Mouse (Mus musculus): Measurements from ENCODE around the gene Snx30.

The Snx30 gene

GRCm38 (mm10) chr4:59823470-59823869 lies 17.8 kb downstream of the Snx30 start:
- DNase-seq (ENCODE audit: low spot score), result no peak

DNA sequence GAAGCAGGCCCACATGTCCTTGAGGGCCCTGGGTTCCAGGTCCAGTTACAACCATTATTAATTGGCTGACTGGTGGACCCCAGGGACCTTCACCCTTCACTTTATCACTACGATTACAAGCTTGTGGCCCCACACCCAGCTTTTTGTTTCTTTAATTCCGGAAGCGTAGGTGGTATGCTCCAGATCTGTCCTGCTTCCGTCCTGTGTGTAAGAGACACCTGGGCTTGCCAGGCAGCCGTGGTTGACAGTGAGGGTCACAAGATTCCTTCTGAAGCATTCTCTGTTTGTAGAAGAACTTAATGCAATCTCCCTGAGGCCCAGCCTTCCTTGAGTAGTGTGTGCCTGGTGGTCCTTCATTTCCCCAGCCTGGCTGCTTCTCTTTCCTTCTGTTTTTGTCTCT lies 19.2 kb downstream of the Snx30 start:
- no peak for DNase-seq (ENCODE audit: low spot score)

DNA sequence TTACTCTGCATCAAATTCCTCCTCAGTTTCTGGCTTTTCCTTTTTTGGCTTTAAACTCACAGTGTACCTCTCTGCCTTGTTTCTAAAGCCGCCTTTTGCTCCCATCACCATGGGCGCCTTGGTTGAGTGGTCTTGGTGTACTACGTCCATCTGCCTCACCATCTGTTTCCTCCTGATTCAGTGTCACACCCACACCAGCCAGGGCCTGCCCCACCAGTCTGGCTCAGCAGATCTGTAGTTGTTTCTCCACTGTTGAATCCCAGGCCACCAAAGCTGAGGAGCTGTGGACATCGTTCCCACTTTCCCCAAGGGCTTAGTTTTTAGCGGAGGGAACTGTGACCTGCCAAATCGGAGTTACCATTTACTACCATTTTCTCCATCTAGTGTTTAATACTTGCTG lies 20.0 kb downstream of the Snx30 start:
- no peak for DNase-seq (ENCODE audit: low spot score)

GRCm38 (mm10) chr4:59826381-59826780 lies 20.7 kb downstream of the Snx30 start:
- no peak for DNase-seq (ENCODE audit: low spot score)

- no peak for DNase-seq (ENCODE audit: low spot score)
These were observed 23.4 kb downstream of the Snx30 start for GRCm38 (mm10) chr4:59829072-59829471.

DNA sequence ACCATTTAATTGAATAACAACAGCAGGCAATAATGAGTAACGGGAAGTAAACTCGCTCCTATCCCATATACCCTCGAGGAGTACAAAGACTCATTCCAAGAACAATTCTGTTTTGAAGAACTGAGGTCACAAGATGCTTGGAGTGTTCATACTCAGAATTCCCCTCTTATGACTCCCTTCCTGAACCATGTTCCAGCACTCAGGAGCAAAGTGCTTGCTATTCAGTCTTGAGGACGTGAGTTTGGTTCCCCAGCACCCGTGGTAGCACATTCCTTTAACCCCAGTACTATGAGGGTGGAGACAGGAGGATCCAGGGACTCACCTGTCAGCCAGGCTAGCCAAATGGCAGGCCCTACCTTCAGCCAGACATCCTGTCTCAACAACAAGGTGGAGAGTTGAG lies 25.4 kb downstream of the Snx30 start:
- DNase-seq (ENCODE audit: low spot score), result no peak

GRCm38 (mm10) chr4:59832810-59833209 lies 27.2 kb downstream of the Snx30 start:
- no peak for DNase-seq (ENCODE audit: low spot score)

GRCm38 (mm10) chr4:59837659-59838058 lies 32.0 kb downstream of the Snx30 start:
- no peak for DNase-seq (ENCODE audit: low spot score)

DNA sequence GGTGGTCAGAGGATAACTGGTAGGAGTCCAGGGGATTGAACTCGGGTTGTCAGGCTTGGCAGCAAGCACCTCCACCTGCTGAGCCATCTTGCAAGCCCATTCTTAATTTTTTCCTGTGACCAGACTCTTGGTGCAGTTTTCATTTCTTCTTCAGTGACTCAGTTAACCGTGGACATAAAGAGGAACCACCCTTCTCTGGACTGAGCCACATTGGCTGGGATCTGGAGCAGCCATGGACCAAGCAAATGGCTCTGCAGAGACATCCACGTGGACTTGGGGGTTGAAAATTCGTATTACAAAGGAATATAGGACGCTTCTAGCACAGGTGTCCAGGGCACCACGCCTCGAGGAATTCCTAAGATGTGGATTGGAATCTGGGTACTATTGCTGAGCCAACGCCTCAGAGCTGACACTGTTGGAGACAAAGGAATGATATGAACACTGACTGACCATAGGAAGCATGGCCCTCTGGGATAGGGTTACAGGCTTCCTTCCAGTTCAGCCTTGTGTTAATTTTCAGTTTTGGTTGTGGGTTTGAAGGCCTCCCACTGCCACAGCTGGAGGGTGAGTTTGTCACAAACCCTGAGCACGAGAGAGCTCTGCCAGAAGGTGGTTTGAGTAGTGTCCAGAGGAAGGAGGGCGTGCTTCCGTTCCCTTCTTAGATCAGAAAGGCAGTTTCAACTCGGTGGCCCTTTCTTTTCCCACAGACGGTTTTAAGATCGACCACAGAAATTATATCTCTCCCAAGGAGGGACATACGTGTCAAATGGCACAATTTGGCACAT lies 39.0 kb downstream of the Snx30 start:
- no peak for DNase-seq (ENCODE audit: low spot score)

DNA sequence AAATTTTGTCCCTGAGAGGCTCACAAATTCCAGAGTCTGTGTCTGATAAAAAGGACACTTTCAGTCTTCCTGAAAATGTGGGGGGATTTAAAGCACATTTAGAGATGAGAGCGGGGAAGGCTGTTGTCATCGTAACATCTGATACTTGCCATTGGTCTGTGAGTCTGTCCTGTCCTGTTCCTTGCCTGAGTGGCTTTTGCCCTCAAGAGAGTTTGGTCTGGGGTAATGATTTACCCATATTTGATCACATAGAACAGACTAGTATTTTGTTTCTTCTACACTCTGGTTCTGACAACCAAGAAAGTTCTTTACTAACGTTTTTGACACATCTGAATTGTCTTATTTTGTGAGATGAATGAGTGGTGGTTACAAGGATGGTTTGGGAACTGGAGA lies 39.6 kb downstream of the Snx30 start:
- no peak for DNase-seq (ENCODE audit: low spot score)

- peak; percentile 65 for DNase-seq (ENCODE audit: low spot score)
These were observed 41.8 kb downstream of the Snx30 start for GRCm38 (mm10) chr4:59847447-59847846.

- DNase-seq (ENCODE audit: low spot score), result peak; percentile 77
These were observed 44.5 kb downstream of the Snx30 start for GRCm38 (mm10) chr4:59850181-59850580.

- no peak for DNase-seq (ENCODE audit: low spot score)
These were observed 45.4 kb downstream of the Snx30 start for GRCm38 (mm10) chr4:59850886-59851623.

DNA sequence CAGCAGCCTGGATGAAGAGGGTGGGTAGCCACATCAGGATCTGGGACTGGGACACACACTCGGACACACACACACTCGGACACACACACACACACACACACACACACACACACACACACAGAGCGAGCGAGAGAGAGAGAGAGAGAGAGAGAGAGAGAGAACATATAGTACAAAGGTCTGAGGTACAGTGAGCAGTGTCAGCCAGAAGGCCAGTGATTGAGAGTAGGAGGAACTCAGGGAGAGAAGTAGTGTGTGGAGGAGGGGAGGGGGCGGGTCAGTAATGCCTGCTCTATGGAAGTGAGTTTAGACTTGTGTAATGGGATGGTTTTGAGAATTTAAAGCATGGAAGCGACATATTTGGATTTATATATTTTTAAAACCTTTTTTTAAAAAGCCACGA lies 47.5 kb downstream of the Snx30 start:
- DNase-seq (ENCODE audit: low spot score), result no peak

DNA sequence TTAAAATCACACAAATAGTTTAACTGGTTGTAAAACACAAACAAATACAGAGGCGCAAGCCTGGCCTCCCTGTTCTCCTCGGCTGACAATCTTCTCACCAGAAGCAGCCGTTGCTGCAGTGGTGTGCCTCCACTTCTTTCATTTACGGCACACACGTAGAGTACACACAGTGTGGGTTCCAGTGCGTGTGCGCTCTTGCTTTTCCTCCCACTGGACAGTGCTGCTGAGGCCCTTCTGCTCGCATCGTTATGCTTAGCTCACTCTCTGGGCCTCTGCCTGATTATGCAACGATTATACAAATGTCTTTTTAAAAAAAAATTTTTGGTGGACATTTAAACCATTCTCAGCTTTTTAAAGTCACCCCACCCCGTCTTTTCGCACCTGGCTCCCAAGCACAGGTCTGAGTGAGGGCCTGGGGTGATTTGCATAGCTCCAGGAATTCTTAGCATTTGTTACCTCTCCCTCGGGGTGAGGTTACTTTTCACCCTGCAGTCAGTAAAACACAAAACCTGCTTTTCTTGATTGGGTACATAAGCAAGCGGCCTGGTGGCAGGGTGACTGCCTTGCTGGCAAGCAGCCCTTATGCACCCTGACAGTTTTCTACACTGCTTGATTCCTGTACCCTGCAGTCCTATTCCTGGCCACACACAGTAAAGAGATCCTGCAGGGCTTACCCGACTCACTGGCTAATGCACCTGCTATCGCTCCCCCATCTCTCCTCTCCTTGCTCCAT lies 54.2 kb downstream of the Snx30 start:
- peak; percentile 23 for DNase-seq (ENCODE audit: low spot score)

- DNase-seq (ENCODE audit: low spot score), result no peak
These were observed 54.8 kb downstream of the Snx30 start for GRCm38 (mm10) chr4:59860431-59860830.

- no peak for DNase-seq (ENCODE audit: low spot score)
These were observed 56.2 kb downstream of the Snx30 start for GRCm38 (mm10) chr4:59861871-59862270.

DNA sequence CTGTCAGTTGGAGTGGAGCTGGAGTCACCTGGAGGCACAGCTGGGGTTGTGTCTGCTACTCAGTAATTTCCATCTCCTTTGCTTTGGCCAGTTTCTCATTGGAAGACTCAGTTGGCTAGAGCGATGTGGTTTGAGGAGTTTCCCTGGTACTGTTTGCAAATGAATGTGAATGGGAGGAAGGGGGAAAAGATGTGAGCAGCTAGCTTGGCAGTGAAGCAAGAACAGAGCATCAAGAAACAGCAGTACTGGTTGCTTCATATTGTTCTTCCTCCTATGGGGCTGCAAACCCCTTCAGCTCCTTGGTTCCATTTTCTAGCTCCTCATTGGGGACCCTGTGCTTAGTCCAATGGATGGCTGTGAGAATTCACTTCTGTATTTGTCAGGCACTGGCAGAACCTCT lies 56.7 kb downstream of the Snx30 start:
- DNase-seq (ENCODE audit: low spot score), result no peak

DNA sequence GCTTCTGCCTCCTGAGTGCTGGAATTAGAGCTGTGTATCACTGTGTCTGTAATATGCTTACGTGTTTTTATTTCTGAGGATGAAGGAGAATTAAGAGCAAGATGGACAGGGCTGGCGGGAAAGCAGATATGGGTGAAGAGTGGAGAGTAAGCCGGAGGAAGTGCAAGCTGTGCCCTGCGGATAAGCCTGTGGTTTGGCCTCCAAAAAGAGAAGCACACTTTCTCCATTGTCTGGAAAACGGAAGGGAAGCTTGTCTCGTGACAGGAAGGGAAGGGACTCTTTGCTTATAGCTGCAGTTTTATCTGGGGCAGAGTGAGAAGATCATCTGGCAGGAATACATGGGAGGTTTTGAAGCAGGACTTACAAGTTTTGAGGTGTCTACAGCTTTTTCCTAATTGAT lies 58.2 kb downstream of the Snx30 start:
- no peak for DNase-seq (ENCODE audit: low spot score)

DNA sequence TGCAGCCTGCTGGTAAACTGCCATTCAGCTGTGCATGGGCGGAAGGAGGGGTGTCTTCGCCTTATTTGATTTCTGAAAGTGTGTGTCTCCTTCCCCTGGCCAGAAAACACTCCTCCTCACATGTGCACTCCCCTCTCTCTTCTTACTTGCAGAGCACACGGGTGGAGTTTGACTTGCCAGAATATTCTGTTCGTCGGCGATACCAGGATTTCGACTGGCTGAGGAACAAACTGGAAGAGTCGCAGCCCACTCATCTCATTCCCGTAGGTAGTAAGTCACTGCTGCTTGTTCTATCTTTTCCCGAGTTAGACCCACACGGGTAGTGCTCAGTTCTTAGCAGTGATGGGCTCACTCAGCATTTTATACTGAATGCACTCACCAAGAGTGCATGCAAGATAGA lies 62.4 kb downstream of the Snx30 start:
- DNase-seq (ENCODE audit: low spot score), result no peak

GRCm38 (mm10) chr4:59869488-59870057 lies 63.9 kb downstream of the Snx30 start:
- DNase-seq (ENCODE audit: low spot score), result peak; percentile 96

GRCm38 (mm10) chr4:59870433-59870832 lies 64.8 kb downstream of the Snx30 start:
- no peak for DNase-seq (ENCODE audit: low spot score)
